Mouse (Mus musculus): ENCODE data around the gene Ankrd1. TPM values are rescaled to one million over a fixed set of nuclear protein-coding genes. Genes with fewer than 3 reads are reported as not detected.

The Ankrd1 gene
- not detected in 2 replicates for polyA plus RNA-seq (2012)

GRCm38 (mm10) chr19:36119783-36120471 lies at the start of gene Ankrd1:
TSS of gene Ankrd1 (minus strand) at chr19:36120099.
- no peak for TF ChIP-seq GATA1 (IDR thresholded peaks at IDR 0.05; ENCODE audit: low read length)

- no peak for TF ChIP-seq GATA1 (IDR thresholded peaks at IDR 0.05; ENCODE audit: low read length)
These were observed 49.2 kb upstream of the Ankrd1 start for GRCm38 (mm10) chr19:36169101-36169500.

- TF ChIP-seq GATA1 (IDR thresholded peaks at IDR 0.05; ENCODE audit: low read length) = no peak
These were observed 48.2 kb upstream of the Ankrd1 start for GRCm38 (mm10) chr19:36168121-36168520.

GRCm38 (mm10) chr19:36167291-36167896 lies 47.5 kb upstream of the Ankrd1 start:
- no peak for TF ChIP-seq GATA1 (IDR thresholded peaks at IDR 0.05; ENCODE audit: low read length)

GRCm38 (mm10) chr19:36166401-36167160 lies 46.7 kb upstream of the Ankrd1 start:
- TF ChIP-seq GATA1 (IDR thresholded peaks at IDR 0.05; ENCODE audit: low read length) = no peak

- TF ChIP-seq GATA1 (IDR thresholded peaks at IDR 0.05; ENCODE audit: low read length) = no peak
These were observed 45.5 kb upstream of the Ankrd1 start for GRCm38 (mm10) chr19:36165351-36165750.

GRCm38 (mm10) chr19:36150241-36151007 lies 30.5 kb upstream of the Ankrd1 start:
- no peak for TF ChIP-seq GATA1 (IDR thresholded peaks at IDR 0.05; ENCODE audit: low read length)

- TF ChIP-seq GATA1 (IDR thresholded peaks at IDR 0.05; ENCODE audit: low read length) = no peak
These were observed 28.7 kb upstream of the Ankrd1 start for GRCm38 (mm10) chr19:36148578-36148977.

- no peak for TF ChIP-seq GATA1 (IDR thresholded peaks at IDR 0.05; ENCODE audit: low read length)
These were observed 23.7 kb upstream of the Ankrd1 start for GRCm38 (mm10) chr19:36143571-36143970.

- no peak for TF ChIP-seq GATA1 (IDR thresholded peaks at IDR 0.05; ENCODE audit: low read length)
These were observed 13.8 kb upstream of the Ankrd1 start for GRCm38 (mm10) chr19:36133731-36134130.

- no peak for TF ChIP-seq GATA1 (IDR thresholded peaks at IDR 0.05; ENCODE audit: low read length)
These were observed 13.2 kb upstream of the Ankrd1 start for GRCm38 (mm10) chr19:36133064-36133463.

GRCm38 (mm10) chr19:36131990-36132389 lies 12.1 kb upstream of the Ankrd1 start:
- TF ChIP-seq GATA1 (IDR thresholded peaks at IDR 0.05; ENCODE audit: low read length) = no peak

- TF ChIP-seq GATA1 (IDR thresholded peaks at IDR 0.05; ENCODE audit: low read length) = no peak
These were observed 10.3 kb upstream of the Ankrd1 start for GRCm38 (mm10) chr19:36130181-36130580.

GRCm38 (mm10) chr19:36129643-36130042 lies 9.7 kb upstream of the Ankrd1 start:
- TF ChIP-seq GATA1 (IDR thresholded peaks at IDR 0.05; ENCODE audit: low read length) = no peak

- TF ChIP-seq GATA1 (IDR thresholded peaks at IDR 0.05; ENCODE audit: low read length) = no peak
These were observed 9.3 kb upstream of the Ankrd1 start for GRCm38 (mm10) chr19:36129213-36129612.

- TF ChIP-seq GATA1 (IDR thresholded peaks at IDR 0.05; ENCODE audit: low read length) = no peak
These were observed 8.5 kb upstream of the Ankrd1 start for GRCm38 (mm10) chr19:36128440-36128839.
